Mouse (Mus musculus): ENCODE results near the gene Spink4. TPM values are rescaled to one million over a fixed set of nuclear protein-coding genes. Genes with fewer than 3 reads are reported as not detected.

Gene Spink4
- total and polyA plus RNA-seq, 2 experiments from 2014 or later, result 7.7 TPM; not detected in 1

- Histone ChIP-seq H3K9me3 (replicated peaks; ENCODE audit: control insufficient read depth, low read length) (no peaks in the 10 kb centered on the region), H3K36me3 (replicated peaks; ENCODE audit: control insufficient read depth, insufficient read depth, low read length) (no peaks in the 10 kb centered on the region), H3K4me2 (ENCODE audit: low read depth, low read length) (no peak overlapping the region), H3K9ac (replicated peaks; ENCODE audit: low read depth, low read length) (no peak overlapping the region), H3K27me3 (ENCODE audit: control insufficient read depth, insufficient read depth, low read length) (no peaks in the 10 kb centered on the region), H3K27ac (ENCODE audit: low read depth) (no peak overlapping the region), H3K4me3 (ENCODE audit: low read depth, low read length) (no peak overlapping the region), H3K4me1 (ENCODE audit: control insufficient read depth, insufficient read depth) (peaks cover 14% of the 10 kb centered on the region; the same call in 1 of the 2 replicates)
- 57% methylated on average over 5 of the region's 5 CpGs for WGBS
- no peak for DNase-seq (ENCODE audit: low spot score)
- ATAC-seq (ENCODE audit: insufficient read depth, low read depth), result no peak
- no peak for TF ChIP-seq EP300 (IDR thresholded peaks at IDR 0.05; ENCODE audit: low read depth)
- no peak for TF ChIP-seq CTCF (IDR thresholded peaks at IDR 0.05; ENCODE audit: low read depth)
These were observed 3.9 kb upstream of the Spink4 start for GRCm38 (mm10) chr4:40915947-40916346.

- Histone ChIP-seq H3K9ac (replicated peaks; ENCODE audit: low read depth, low read length) (no peak overlapping the region), H3K9me3 (replicated peaks; ENCODE audit: control insufficient read depth, low read length) (no peaks in the 10 kb centered on the region), H3K27ac (ENCODE audit: low read depth) (no peak overlapping the region), H3K27me3 (ENCODE audit: control insufficient read depth, insufficient read depth, low read length) (no peaks in the 10 kb centered on the region), H3K36me3 (replicated peaks; ENCODE audit: control insufficient read depth, insufficient read depth, low read length) (no peaks in the 10 kb centered on the region), H3K4me1 (ENCODE audit: control insufficient read depth, insufficient read depth) (peaks cover 14% of the 10 kb centered on the region; the same call in 1 of the 2 replicates), H3K4me3 (ENCODE audit: low read depth, low read length) (no peak overlapping the region), H3K4me2 (ENCODE audit: low read depth, low read length) (no peak overlapping the region)
- DNase-seq (ENCODE audit: low spot score) (no peak), ATAC-seq (ENCODE audit: insufficient read depth, low read depth) (no peak)
- TF ChIP-seq EP300 (IDR thresholded peaks at IDR 0.05; ENCODE audit: low read depth), result no peak
- 0 out of 2 replicates have a peak, but pooled peaks have one; percentile 8 for TF ChIP-seq CTCF (IDR thresholded peaks at IDR 0.05; ENCODE audit: low read depth)
- WGBS, result 90% methylated on average over 7 of the region's 7 CpGs
These were observed 3.2 kb upstream of the Spink4 start for GRCm38 (mm10) chr4:40916592-40917155.

GRCm38 (mm10) chr4:40920576-40920975 is 724 bp downstream of the Spink4 start:
- WGBS, result 71% methylated on average over 2 of the region's 2 CpGs
- H3K9me3 ChIP-seq (replicated peaks; ENCODE audit: control insufficient read depth, low read length), result no peaks in the 10 kb centered on the region
- no peak for TF ChIP-seq CTCF (IDR thresholded peaks at IDR 0.05; ENCODE audit: low read depth)
- DNase-seq (ENCODE audit: low spot score) (no peak), ATAC-seq (ENCODE audit: insufficient read depth, low read depth) (no peak)
- H3K27me3 ChIP-seq (ENCODE audit: control insufficient read depth, insufficient read depth, low read length), result no peaks in the 10 kb centered on the region
- H3K4me1 ChIP-seq (ENCODE audit: control insufficient read depth, insufficient read depth), result peaks cover 14% of the 10 kb centered on the region; the same call in 1 of the 2 replicates
- H3K27ac ChIP-seq (ENCODE audit: low read depth), result 0 out of 2 replicates have a peak overlapping the region, but pooled peaks have one; percentile 52
- H3K4me2 ChIP-seq (ENCODE audit: low read depth, low read length), result no peak overlapping the region
- no peak overlapping the region for H3K9ac ChIP-seq (replicated peaks; ENCODE audit: low read depth, low read length)
- no peaks in the 10 kb centered on the region for H3K36me3 ChIP-seq (replicated peaks; ENCODE audit: control insufficient read depth, insufficient read depth, low read length)
- no peak overlapping the region for H3K4me3 ChIP-seq (ENCODE audit: low read depth, low read length)

GRCm38 (mm10) chr4:40921288-40921687 is 1.4 kb downstream of the Spink4 start:
- no peaks in the 10 kb centered on the region for H3K9me3 ChIP-seq (replicated peaks; ENCODE audit: control insufficient read depth, low read length)
- TF ChIP-seq EP300 (IDR thresholded peaks at IDR 0.05; ENCODE audit: low read depth) (no peak), CTCF (IDR thresholded peaks at IDR 0.05; ENCODE audit: low read depth) (no peak)
- no peak overlapping the region for H3K4me2 ChIP-seq (ENCODE audit: low read depth, low read length)
- H3K9ac ChIP-seq (replicated peaks; ENCODE audit: low read depth, low read length), result no peak overlapping the region
- no peaks in the 10 kb centered on the region for H3K36me3 ChIP-seq (replicated peaks; ENCODE audit: control insufficient read depth, insufficient read depth, low read length)
- DNase-seq (ENCODE audit: low spot score), result no peak
- ATAC-seq (ENCODE audit: insufficient read depth, low read depth), result no peak
- H3K4me3 ChIP-seq (ENCODE audit: low read depth, low read length), result no peak overlapping the region
- H3K4me1 ChIP-seq (ENCODE audit: control insufficient read depth, insufficient read depth), result peaks cover 14% of the 10 kb centered on the region; the same call in 1 of the 2 replicates
- H3K27ac ChIP-seq (ENCODE audit: low read depth), result no peak overlapping the region
- 69% methylated on average over 3 of the region's 3 CpGs for WGBS
- H3K27me3 ChIP-seq (ENCODE audit: control insufficient read depth, insufficient read depth, low read length), result no peaks in the 10 kb centered on the region

- no peak for TF ChIP-seq CTCF (IDR thresholded peaks at IDR 0.05; ENCODE audit: low read depth)
- no peak for TF ChIP-seq EP300 (IDR thresholded peaks at IDR 0.05; ENCODE audit: low read depth)
- Histone ChIP-seq H3K9me3 (replicated peaks; ENCODE audit: control insufficient read depth, low read length) (no peaks in the 10 kb centered on the region), H3K9ac (replicated peaks; ENCODE audit: low read depth, low read length) (no peak overlapping the region), H3K4me2 (ENCODE audit: low read depth, low read length) (no peak overlapping the region), H3K4me1 (ENCODE audit: control insufficient read depth, insufficient read depth) (peaks cover 14% of the 10 kb centered on the region; the same call in 1 of the 2 replicates), H3K4me3 (ENCODE audit: low read depth, low read length) (no peak overlapping the region), H3K27ac (ENCODE audit: low read depth) (no peak overlapping the region), H3K36me3 (replicated peaks; ENCODE audit: control insufficient read depth, insufficient read depth, low read length) (no peaks in the 10 kb centered on the region), H3K27me3 (ENCODE audit: control insufficient read depth, insufficient read depth, low read length) (no peaks in the 10 kb centered on the region)
- ATAC-seq (ENCODE audit: insufficient read depth, low read depth) (no peak), DNase-seq (ENCODE audit: low spot score) (no peak)
- WGBS, result 61% methylated on average over 6 of the region's 6 CpGs
These were observed 3.3 kb downstream of the Spink4 start for GRCm38 (mm10) chr4:40923087-40923651.
